Mouse (Mus musculus): ENCODE results near the gene Lamc3. TPM values are rescaled to one million over a fixed set of nuclear protein-coding genes. Genes with fewer than 3 reads are reported as not detected.

Lamc3 gene
- polyA plus RNA-seq, 1 experiment from 2014 or later, result 1.3 TPM

- Histone ChIP-seq H3K9me3 (replicated peaks; ENCODE audit: control insufficient read depth, low read length) (no peaks in the 10 kb centered on the region), H3K36me3 (ENCODE audit: control insufficient read depth, insufficient read depth, low read length) (peaks cover 32% of the 10 kb centered on the region), H3K4me3 (replicated peaks; ENCODE audit: low read length) (no peak overlapping the region), H3K4me2 (ENCODE audit: low read depth, low read length) (no peak overlapping the region), H3K4me1 (ENCODE audit: control insufficient read depth, insufficient read depth, low read length) (no peaks in the 10 kb centered on the region), H3K27me3 (ENCODE audit: control insufficient read depth, insufficient read depth, low read length) (no peaks in the 10 kb centered on the region), H3K9ac (ENCODE audit: low read length) (no peak overlapping the region), H3K27ac (ENCODE audit: low read length) (no peak overlapping the region)
- 95% methylated on average over 13 of the region's 13 CpGs for whole genome bisulfite sequencing
- no peak for ATAC-seq (ENCODE audit: insufficient read depth, low FRiP score)
These were observed 109.0 kb downstream of the Lamc3 start for GRCm38 (mm10) chr2:31996060-31996459.

Other genes with a start within 250 kb of the Lamc3 start
- gene Prdm12, start 247.3 kb upstream of the Lamc3 start, polyA plus RNA-seq (2015; fragmentation: Nextera tagmentation; extraction: Ambion mirVana), result not detected in 2 replicates
- gene Exosc2, start 216.6 kb upstream of the Lamc3 start, polyA plus RNA-seq (2015; fragmentation: Nextera tagmentation; extraction: Ambion mirVana), result 52.2 and 54.4 TPM in 2 replicates
- gene Abl1, start 198.9 kb upstream of the Lamc3 start, polyA plus RNA-seq (2015; fragmentation: Nextera tagmentation; extraction: Ambion mirVana), result 30.4 and 32.2 TPM in 2 replicates
- 0.10 TPM in 1 of 2 replicates, not detected in the other for gene Qrfp, start 76.7 kb upstream of the Lamc3 start, polyA plus RNA-seq (2015; fragmentation: Nextera tagmentation; extraction: Ambion mirVana)
- 0.19 and 0.24 TPM in 2 replicates for gene Fibcd1, start 41.3 kb upstream of the Lamc3 start, polyA plus RNA-seq (2015; fragmentation: Nextera tagmentation; extraction: Ambion mirVana)
- gene Aif1l, start 62.8 kb downstream of the Lamc3 start, polyA plus RNA-seq (2015; fragmentation: Nextera tagmentation; extraction: Ambion mirVana), result 11.6 and 12.4 TPM in 2 replicates
- 56.5 and 58.8 TPM in 2 replicates for gene Nup214, start 87.1 kb downstream of the Lamc3 start, polyA plus RNA-seq (2015; fragmentation: Nextera tagmentation; extraction: Ambion mirVana)
- gene Fam78a, start 197.6 kb downstream of the Lamc3 start, polyA plus RNA-seq (2015; fragmentation: Nextera tagmentation; extraction: Ambion mirVana), result 1.0 and 2.2 TPM in 2 replicates
- 4.6 and 5.7 TPM in 2 replicates for gene Plpp7, start 208.2 kb downstream of the Lamc3 start, polyA plus RNA-seq (2015; fragmentation: Nextera tagmentation; extraction: Ambion mirVana)